Mouse (Mus musculus): Measurements from ENCODE around the gene Bak1. TPM values are rescaled to one million over a fixed set of nuclear protein-coding genes. Genes with fewer than 3 reads are reported as not detected.

Bak1 gene
- polyA plus RNA-seq, 1 experiment from 2014 or later = 3.6 TPM

GRCm38 (mm10) chr17:26975415-26975814, 53.4 kb downstream of the Bak1 start:
- Histone ChIP-seq H3K4me1 (replicated peaks; ENCODE audit: control insufficient read depth, insufficient read depth) (peaks cover 7% of the 10 kb centered on the region; the same call in 1 of the 2 replicates), H3K4me2 (replicated peaks; ENCODE audit: low read depth) (no peak overlapping the region), H3K36me3 (ENCODE audit: control insufficient read depth, insufficient read depth, low read length) (0 out of 2 replicates have a peak, but pooled peaks cover 9% of the 10 kb centered on the region), H3K27me3 (ENCODE audit: control insufficient read depth, insufficient read depth, low read length) (no peaks in the 10 kb centered on the region), H3K4me3 (ENCODE audit: low read depth, low read length) (no peak overlapping the region), H3K9ac (ENCODE audit: low read length) (no peak overlapping the region), H3K9me3 (ENCODE audit: control insufficient read depth, low read length) (no peaks in the 10 kb centered on the region), H3K27ac (replicated peaks) (no peak overlapping the region)
- ATAC-seq (ENCODE audit: low FRiP score, low TSS enrichment) = no peak
- TF ChIP-seq EP300 (optimal IDR thresholded peaks at IDR 0.05) (no peak), CTCF (IDR thresholded peaks at IDR 0.05; ENCODE audit: low read depth) (peak; percentile 59)
- no peak for DNase-seq (ENCODE audit: low spot score)

DNA sequence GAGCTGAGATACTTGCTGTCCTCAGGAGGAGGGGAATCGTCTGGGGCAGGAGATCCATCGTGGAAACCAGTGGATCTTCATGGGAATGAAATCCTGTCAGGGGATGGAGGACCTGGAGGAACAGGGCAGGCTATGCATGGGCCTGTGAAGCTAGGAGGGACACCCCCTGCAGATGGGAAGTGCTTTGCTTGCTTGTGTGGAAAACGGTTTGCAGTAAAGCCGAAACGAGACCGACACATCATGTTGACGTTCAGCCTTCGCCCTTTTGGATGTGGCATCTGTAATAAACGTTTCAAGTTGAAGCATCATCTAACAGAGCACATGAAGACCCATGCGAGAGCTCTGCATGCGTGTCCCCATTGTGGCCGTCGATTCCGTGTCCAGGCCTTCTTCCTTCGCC, 54.3 kb downstream of the Bak1 start:
- Histone ChIP-seq H3K4me3 (ENCODE audit: low read depth, low read length) (no peak overlapping the region), H3K27me3 (ENCODE audit: control insufficient read depth, insufficient read depth, low read length) (no peaks in the 10 kb centered on the region), H3K36me3 (ENCODE audit: control insufficient read depth, insufficient read depth, low read length) (0 out of 2 replicates have a peak, but pooled peaks cover 9% of the 10 kb centered on the region), H3K4me1 (replicated peaks; ENCODE audit: control insufficient read depth, insufficient read depth) (peaks cover 7% of the 10 kb centered on the region; the same call in 1 of the 2 replicates), H3K4me2 (replicated peaks; ENCODE audit: low read depth) (no peak overlapping the region; the same call in 1 of the 2 replicates), H3K9me3 (ENCODE audit: control insufficient read depth, low read length) (no peaks in the 10 kb centered on the region), H3K9ac (ENCODE audit: low read length) (no peak overlapping the region), H3K27ac (replicated peaks) (no peak overlapping the region)
- WGBS = 91% methylated on average over 15 of the region's 15 CpGs
- TF ChIP-seq CTCF (IDR thresholded peaks at IDR 0.05; ENCODE audit: low read depth) = no peak
- TF ChIP-seq EP300 (optimal IDR thresholded peaks at IDR 0.05) = no peak
- ATAC-seq (ENCODE audit: low FRiP score, low TSS enrichment) (no peak), DNase-seq (ENCODE audit: low spot score) (no peak)

DNA sequence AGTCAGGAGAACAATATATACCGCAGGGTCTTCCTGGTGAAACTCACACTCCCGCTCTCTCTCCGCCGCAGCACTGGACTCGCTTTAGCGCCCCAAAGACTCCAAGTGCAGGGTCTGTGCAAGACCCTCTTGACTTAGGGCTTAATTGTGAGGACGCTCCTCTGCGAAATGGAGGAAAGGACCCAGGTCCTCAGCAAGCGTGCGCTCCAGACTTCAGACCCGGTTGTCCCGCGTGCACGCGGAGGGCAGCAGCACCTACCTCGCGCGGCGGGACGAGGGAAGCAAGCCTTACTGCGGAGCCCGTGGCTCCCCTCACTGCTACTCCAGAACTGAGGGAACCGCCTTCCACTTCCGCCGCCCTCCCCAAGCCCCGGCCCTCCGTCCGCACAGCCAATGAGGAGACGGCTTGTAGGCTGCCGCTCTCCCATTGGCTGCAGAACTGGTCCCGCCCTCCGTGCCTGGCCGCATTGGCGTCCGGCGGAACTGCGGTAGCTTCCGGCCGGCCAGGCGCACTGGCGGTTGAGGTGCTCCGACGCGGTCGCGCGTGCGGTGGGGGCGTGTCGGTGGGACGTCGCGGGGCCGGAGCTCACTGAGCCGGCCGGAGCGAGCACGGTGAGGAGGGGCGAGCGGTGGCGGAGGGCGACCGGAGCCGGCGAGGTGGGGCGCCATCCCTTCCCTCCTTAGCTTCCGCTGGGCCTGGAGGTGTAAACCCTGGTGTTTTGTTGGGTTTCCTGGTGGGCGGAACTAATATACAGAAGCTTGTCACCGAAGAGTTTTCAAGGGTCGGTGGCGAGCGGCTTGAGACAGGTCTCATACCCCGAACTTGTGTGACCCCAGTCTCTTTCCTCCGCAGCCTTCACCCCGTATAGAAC, 55.9 kb downstream of the Bak1 start, which contains the start of gene Zbtb9:
Zbtb9 (plus strand) TSS at position 465 of the 872 bp plus-strand sequence.
- Histone ChIP-seq H3K4me1 (replicated peaks; ENCODE audit: control insufficient read depth, insufficient read depth) (peaks cover 7% of the 10 kb centered on the region; the same call in 1 of the 2 replicates), H3K9me3 (ENCODE audit: control insufficient read depth, low read length) (no peaks in the 10 kb centered on the region), H3K27me3 (ENCODE audit: control insufficient read depth, insufficient read depth, low read length) (no peaks in the 10 kb centered on the region), H3K9ac (ENCODE audit: low read length) (peak within 1 kb of the TSS; percentile 86), H3K36me3 (ENCODE audit: control insufficient read depth, insufficient read depth, low read length) (0 out of 2 replicates have a peak, but pooled peaks cover 4% of the 10 kb centered on the region), H3K4me3 (ENCODE audit: low read depth, low read length) (peak within 1 kb of the TSS; percentile 75), H3K4me2 (replicated peaks; ENCODE audit: low read depth) (peak within 1 kb of the TSS; percentile 89), H3K27ac (replicated peaks) (peak within 1 kb of the TSS; percentile 91)
- ATAC-seq (ENCODE audit: low FRiP score, low TSS enrichment) (peak; percentile 99), DNase-seq (ENCODE audit: low spot score) (peak; percentile 98)
- no peak for TF ChIP-seq CTCF (IDR thresholded peaks at IDR 0.05; ENCODE audit: low read depth)
- TF ChIP-seq EP300 (optimal IDR thresholded peaks at IDR 0.05) = no peak
- under 1% methylated on average over 72 of the region's 75 CpGs for WGBS

GRCm38 (mm10) chr17:26972107-26972506, 56.7 kb downstream of the Bak1 start:
- Histone ChIP-seq H3K27ac (replicated peaks) (peak overlapping the region; percentile 91), H3K9ac (ENCODE audit: low read length) (peak overlapping the region; percentile 86), H3K4me3 (ENCODE audit: low read depth, low read length) (peak overlapping the region; percentile 75), H3K4me2 (replicated peaks; ENCODE audit: low read depth) (peak overlapping the region; percentile 89), H3K4me1 (replicated peaks; ENCODE audit: control insufficient read depth, insufficient read depth) (peaks cover 7% of the 10 kb centered on the region; the same call in 1 of the 2 replicates), H3K27me3 (ENCODE audit: control insufficient read depth, insufficient read depth, low read length) (no peaks in the 10 kb centered on the region), H3K9me3 (ENCODE audit: control insufficient read depth, low read length) (no peaks in the 10 kb centered on the region), H3K36me3 (ENCODE audit: control insufficient read depth, insufficient read depth, low read length) (peaks cover 3% of the 10 kb centered on the region; the same call in 1 of the 2 replicates)
- no peak for DNase-seq (ENCODE audit: low spot score)
- 0% methylated on average over 3 of the region's 3 CpGs for WGBS
- TF ChIP-seq CTCF (IDR thresholded peaks at IDR 0.05; ENCODE audit: low read depth) (no peak), EP300 (optimal IDR thresholded peaks at IDR 0.05) (no peak)
- ATAC-seq (ENCODE audit: low FRiP score, low TSS enrichment) = no peak

DNA sequence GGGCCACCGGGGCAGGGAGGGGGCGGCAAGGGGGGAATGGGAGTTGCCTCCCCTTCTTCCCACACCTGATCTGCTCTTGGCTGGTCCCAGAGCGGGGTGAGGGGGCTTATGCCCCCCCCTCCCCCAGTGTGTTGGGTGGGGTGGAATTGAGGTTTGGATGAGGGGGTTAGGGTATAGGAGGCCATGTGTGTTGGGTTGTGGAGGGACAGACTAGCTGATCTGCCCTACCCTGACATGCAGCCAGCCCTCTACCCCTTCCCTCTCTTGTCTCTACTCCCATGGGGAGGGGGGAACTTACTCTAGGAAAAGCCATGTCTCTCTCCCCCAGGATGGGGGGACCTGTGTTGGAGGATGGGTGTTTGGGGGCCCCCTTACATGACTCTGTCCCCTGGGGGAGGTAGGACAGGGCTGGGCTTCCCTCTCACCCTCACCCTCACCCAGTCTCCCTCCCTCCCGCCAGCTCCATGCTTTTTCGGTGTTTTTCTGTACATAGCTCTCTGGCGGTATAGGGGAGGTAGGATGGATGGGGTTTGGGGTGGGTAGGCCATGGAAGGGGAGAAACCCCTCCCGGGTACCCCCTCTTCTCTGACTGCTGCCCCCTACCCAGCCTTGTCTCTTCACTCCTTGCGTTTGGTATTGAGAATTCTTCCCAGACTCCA, 57.4 kb downstream of the Bak1 start:
- Histone ChIP-seq H3K9ac (ENCODE audit: low read length) (0 out of 2 replicates have a peak overlapping the region, but pooled peaks have one; percentile 13), H3K27me3 (ENCODE audit: control insufficient read depth, insufficient read depth, low read length) (no peaks in the 10 kb centered on the region), H3K36me3 (ENCODE audit: control insufficient read depth, insufficient read depth, low read length) (no peaks in the 10 kb centered on the region; the same call in 1 of the 2 replicates), H3K4me3 (ENCODE audit: low read depth, low read length) (0 out of 2 replicates have a peak overlapping the region, but pooled peaks have one; percentile 75), H3K9me3 (ENCODE audit: control insufficient read depth, low read length) (no peaks in the 10 kb centered on the region), H3K27ac (replicated peaks) (no peak overlapping the region), H3K4me1 (replicated peaks; ENCODE audit: control insufficient read depth, insufficient read depth) (peaks cover 7% of the 10 kb centered on the region; the same call in 1 of the 2 replicates), H3K4me2 (replicated peaks; ENCODE audit: low read depth) (peak overlapping the region; percentile 89)
- ATAC-seq (ENCODE audit: low FRiP score, low TSS enrichment) (no peak), DNase-seq (ENCODE audit: low spot score) (no peak)
- WGBS = 57% methylated on average over 7 of the region's 8 CpGs
- TF ChIP-seq CTCF (IDR thresholded peaks at IDR 0.05; ENCODE audit: low read depth) (no peak), EP300 (optimal IDR thresholded peaks at IDR 0.05) (no peak)
